Mouse (Mus musculus): Measurements from ENCODE around the gene Zbtb48. TPM values are rescaled to one million over a fixed set of nuclear protein-coding genes. Genes with fewer than 3 reads are reported as not detected.

Zbtb48 gene
- total and polyA plus RNA-seq, 3 experiments: 12.1 to 21.4 TPM; not detected in 1

DNA sequence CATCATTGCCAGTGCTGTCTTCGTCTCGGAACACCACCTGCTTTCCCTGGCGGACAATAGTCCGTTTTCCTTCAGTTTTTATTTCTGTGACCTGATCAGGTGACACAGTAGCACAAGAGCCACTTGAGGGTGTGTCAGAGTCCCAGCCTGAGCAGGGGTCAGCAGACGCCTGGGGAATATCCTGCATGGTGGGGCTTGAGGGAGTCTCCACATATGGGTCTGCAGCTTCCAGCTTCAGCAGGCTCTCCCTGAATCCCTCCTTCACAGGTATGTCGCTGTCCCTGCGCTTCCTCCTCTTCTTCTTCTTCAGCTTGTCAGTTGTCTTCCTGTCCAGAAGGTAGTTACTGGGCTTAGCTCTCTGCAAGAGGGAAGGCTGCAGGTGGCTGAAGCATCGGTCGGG lies 35.4 kb downstream of the Zbtb48 start:
- peaks cover 5 to 11% of the 10 kb centered on the region in 2 experiments for H3K4me1 ChIP-seq (ENCODE audit: control insufficient read depth in 1 of 2, insufficient read depth in 2 of 2, low read length in 2 of 2)
- H3K9ac ChIP-seq (ENCODE audit: control insufficient read depth, low read depth, low read length, poor library complexity, severe bottlenecking): no peak overlapping the region
- TF ChIP-seq RCOR1 (IDR thresholded peaks at IDR 0.05; ENCODE audit: low read depth, low read length) (no peak), UBTF (IDR thresholded peaks at IDR 0.05; ENCODE audit: borderline replicate concordance, insufficient read depth, low read depth, low read length) (no peak), MEF2A (IDR thresholded peaks at IDR 0.05; ENCODE audit: extremely low read depth, insufficient replicate concordance, low read depth, low read length, poor library complexity, severe bottlenecking) (no peak), ELF1 (IDR thresholded peaks at IDR 0.05; ENCODE audit: low read depth, low read length) (no peak), POLR2AphosphoS2 (IDR thresholded peaks at IDR 0.05; ENCODE audit: low read length) (no peak), ETS1 (IDR thresholded peaks at IDR 0.05; ENCODE audit: low read depth, low read length) (no peak), TBP (IDR thresholded peaks at IDR 0.05; ENCODE audit: low read depth, low read length) (no peak), MXI1 (IDR thresholded peaks at IDR 0.05; ENCODE audit: low read depth, low read length) (no peak), GATA1 (IDR thresholded peaks at IDR 0.05; ENCODE audit: low read depth, low read length) (no peak), TCF12 (IDR thresholded peaks at IDR 0.05; ENCODE audit: low read depth, low read length) (no peak)
- no peak for DNase-seq (ENCODE audit: low read depth, low spot score)
- H3K79me2 ChIP-seq (ENCODE audit: control insufficient read depth, insufficient read depth, low read length, poor library complexity): peaks cover 13% of the 10 kb centered on the region; the same call in 1 of the 2 replicates
- H3K9me3 ChIP-seq (replicated peaks; ENCODE audit: insufficient read depth, low read length): no peaks in the 10 kb centered on the region
- no peaks in the 10 kb centered on the region for H3K27me3 ChIP-seq (ENCODE audit: control insufficient read depth in 1 of 2, insufficient read depth in 2 of 2, low read length in 2 of 2)
- peaks cover 0 to 9% of the 10 kb centered on the region in 2 experiments; a peak in 2 of 4 replicates for H3K36me3 ChIP-seq (ENCODE audit: control insufficient read depth in 1 of 2, insufficient read depth in 2 of 2, low read length in 2 of 2)
- no peak overlapping the region for H3K27ac ChIP-seq (ENCODE audit: control insufficient read depth, low read depth, low read length)
- no peak overlapping the region for H3K4me3 ChIP-seq (ENCODE audit: control insufficient read depth in 1 of 2, insufficient read depth in 1 of 2, low read depth in 2 of 2, low read length in 2 of 2)

DNA sequence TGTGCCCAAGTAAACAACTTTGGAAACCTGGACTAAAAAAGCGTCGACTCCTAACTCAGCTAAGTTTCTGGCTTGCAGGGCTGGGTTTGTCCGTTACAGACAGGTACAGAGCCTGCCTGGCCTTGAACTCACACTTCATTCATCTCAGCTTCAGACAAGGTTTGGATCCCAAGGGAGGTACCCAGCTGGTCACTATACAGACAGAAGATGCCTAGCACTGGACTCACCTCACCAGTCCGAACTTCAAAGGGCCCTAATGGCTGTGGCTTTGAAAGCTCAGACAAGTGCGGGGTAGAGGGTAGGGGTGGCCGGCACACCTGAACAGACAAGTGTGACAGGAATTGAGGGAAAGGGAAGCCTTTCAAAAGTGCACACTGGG lies 38.4 kb downstream of the Zbtb48 start:
- no peak for DNase-seq (ENCODE audit: low read depth, low spot score)
- Histone ChIP-seq H3K9me3 (replicated peaks; ENCODE audit: insufficient read depth, low read length) (no peaks in the 10 kb centered on the region), H3K9ac (ENCODE audit: control insufficient read depth, low read depth, low read length, poor library complexity, severe bottlenecking) (peak overlapping the region; percentile 55), H3K27ac (ENCODE audit: control insufficient read depth, low read depth, low read length) (no peak overlapping the region), H3K36me3 (ENCODE audit: control insufficient read depth in 1 of 2, insufficient read depth in 2 of 2, low read length in 2 of 2) (peaks cover 0 to 3% of the 10 kb centered on the region in 2 experiments; a peak in 1 of 4 replicates), H3K27me3 (ENCODE audit: control insufficient read depth in 1 of 2, insufficient read depth in 2 of 2, low read length in 2 of 2) (no peaks in the 10 kb centered on the region), H3K4me3 (ENCODE audit: control insufficient read depth in 1 of 2, insufficient read depth in 1 of 2, low read depth in 2 of 2, low read length in 2 of 2) (peak overlapping the region; percentile 76 to 89), H3K4me1 (ENCODE audit: control insufficient read depth in 1 of 2, insufficient read depth in 2 of 2, low read length in 2 of 2) (peaks cover 3 to 5% of the 10 kb centered on the region in 2 experiments; a peak in 3 of 4 replicates), H3K79me2 (ENCODE audit: control insufficient read depth, insufficient read depth, low read length, poor library complexity) (peaks cover 7% of the 10 kb centered on the region; the same call in 1 of the 2 replicates)
- TF ChIP-seq NRF1 (IDR thresholded peaks at IDR 0.05; ENCODE audit: insufficient read depth, low read depth, low read length, poor library complexity, severe bottlenecking): no peak
- TF ChIP-seq MXI1 (IDR thresholded peaks at IDR 0.05; ENCODE audit: low read depth, low read length): no peak
- no peak for TF ChIP-seq ZC3H11A (IDR thresholded peaks at IDR 0.05; ENCODE audit: low read depth, low read length)
- TF ChIP-seq EP300 (IDR thresholded peaks at IDR 0.05; ENCODE audit: low read depth in 1 of 2, low read length in 2 of 2): no peak
- TF ChIP-seq UBTF (IDR thresholded peaks at IDR 0.05; ENCODE audit: borderline replicate concordance, insufficient read depth, low read depth, low read length): no peak
- no peak for TF ChIP-seq MEF2A (IDR thresholded peaks at IDR 0.05; ENCODE audit: extremely low read depth, insufficient replicate concordance, low read depth, low read length, poor library complexity, severe bottlenecking)
- TF ChIP-seq CHD2 (IDR thresholded peaks at IDR 0.05; ENCODE audit: low read length): no peak
- no peak for TF ChIP-seq CHD1 (IDR thresholded peaks at IDR 0.05; ENCODE audit: low read depth, low read length)
- no peak for TF ChIP-seq ZKSCAN1 (IDR thresholded peaks at IDR 0.05; ENCODE audit: low read depth, low read length)
